In the genomic region with DNA sequence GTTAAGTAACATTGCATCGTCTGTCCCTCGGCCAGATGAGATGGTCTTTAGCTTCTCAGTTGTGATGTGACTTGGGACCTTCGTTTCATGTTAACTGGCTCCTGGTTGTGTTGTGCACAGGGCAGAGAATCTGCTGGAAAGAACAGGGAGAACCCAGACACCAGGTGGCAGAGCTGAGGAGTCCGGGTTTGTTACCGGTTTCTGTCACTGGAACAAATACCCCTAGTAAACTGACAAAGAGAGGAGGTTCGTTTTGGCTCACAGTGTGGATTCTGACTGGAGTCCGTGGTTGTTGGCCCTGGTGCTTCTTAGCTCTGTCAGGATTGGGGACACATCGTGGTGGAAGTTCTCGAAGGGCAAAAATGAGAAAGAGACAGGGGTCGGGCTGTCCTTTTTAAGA, we compare ENCODE assay signal across 8 mouse cellular contexts. TPM values are rescaled to one million over a fixed set of nuclear protein-coding genes. Genes with fewer than 3 reads are reported as not detected.
DNase-seq lines count a peak whose midpoint lies in the region; TF ChIP-seq lines count a peak whose summit lies in the region.

No protein-coding gene starts in this region.

- dilution Hi-C loops in CH12.LX (cut with MboI; ENCODE audit: extremely low pct_ligation_motif_present, extremely low pct_unique_long_range_greater_than_20kb, low sequenced_read_pairs) = no loop called here

- H3K9ac ChIP-seq in CH12.LX (ENCODE audit: insufficient read depth, low read depth) = no peak overlapping the region

- peak; percentile 64 for TF ChIP-seq CTCF in gastrocnemius, adult 2 months (IDR thresholded peaks at IDR 0.05)
- peak in 1 of 2 experiments; percentile 41; a peak in 2 of 4 replicates for TF ChIP-seq CTCF in CH12.LX (conservative IDR thresholded peaks at IDR 0.05 in 1 of 2, IDR thresholded peaks at IDR 0.05 in 1 of 2; ENCODE audit: low read depth in 2 of 2, low read length in 2 of 2)

- peak; percentile 10 for TF ChIP-seq RAD21 in CH12.LX (IDR thresholded peaks at IDR 0.05; ENCODE audit: low read depth, low read length)

- peak overlapping the region; percentile 85 for H3K27ac ChIP-seq in gastrocnemius, adult 2 months
- no peak overlapping the region for H3K27ac ChIP-seq in CH12.LX (ENCODE audit: insufficient read depth, low read depth)

- no peaks in the 10 kb centered on the region; the same call in 1 of the 2 replicates for H3K79me2 ChIP-seq in CH12.LX (replicated peaks; ENCODE audit: control insufficient read depth, extremely low read depth, insufficient read depth, poor library complexity, severe bottlenecking)

- no peak for TF ChIP-seq EP300 in CH12.LX (IDR thresholded peaks at IDR 0.05; ENCODE audit: low read length)

- TF ChIP-seq POLR2A in CH12.LX (IDR thresholded peaks at IDR 0.05; ENCODE audit: low read depth, low read length) = no peak

- no peak overlapping the region for H3K4me2 ChIP-seq in CH12.LX (ENCODE audit: insufficient read depth, low read depth, poor library complexity, severe bottlenecking)

- in situ Hi-C loops in CH12.LX (cut with MboI; ENCODE audit: low pct_ligation_motif_present, low pct_unique_long_range_greater_than_20kb, low sequenced_read_pairs) = no loop called here

- peaks cover 15% of the 10 kb centered on the region for H3K27me3 ChIP-seq in CH12.LX (replicated peaks)

- peak overlapping the region; percentile 4; the same call in 1 of the 2 replicates for H3K4me3 ChIP-seq in gastrocnemius, adult 2 months
- no peak overlapping the region for H3K4me3 ChIP-seq in CH12.LX (replicated peaks in 1 of 3; ENCODE audit: low read depth in 2 of 3, low read length in 2 of 3, poor library complexity in 1 of 3)

- peak; percentile 51 for DNase-seq in gastrocnemius, adult 2 months
- no peak for DNase-seq in gastrocnemius, postnatal 25 days
- DNase-seq in CH12.LX (ENCODE audit: extremely low read depth) = no peak
- peak; percentile 54 for DNase-seq in heart, adult 8-10 months (ENCODE audit: low spot score)
- peak; percentile 20 to 23 for DNase-seq in layer of hippocampus, postnatal 36 days
- peak; percentile 24 to 45 for DNase-seq in thymus, postnatal 10 days (ENCODE audit: low spot score in 2 of 2)
- DNase-seq in urinary bladder, postnatal 10 days (ENCODE audit: low spot score) = no peak
- DNase-seq in frontal cortex, postnatal 14 days (ENCODE audit: low spot score in 2 of 2) = no peak

- no peaks in the 10 kb centered on the region for H3K36me3 ChIP-seq in CH12.LX (replicated peaks in 1 of 2; ENCODE audit: control insufficient read depth in 1 of 2, insufficient read depth in 1 of 2, low read length in 1 of 2)

- H3K9me3 ChIP-seq in CH12.LX (replicated peaks; ENCODE audit: low read length) = no peaks in the 10 kb centered on the region

- intact Hi-C loops in gastrocnemius, adult 2 months (cut with DNase I) = loop anchor here (5.0 kb wide), 1 partner anchor 82 kb away; no protein-coding TSS in a partner anchor

- peaks cover 0 to 10% of the 10 kb centered on the region in 2 experiments; a peak in 2 of 4 replicates for H3K4me1 ChIP-seq in CH12.LX (ENCODE audit: control insufficient read depth in 1 of 2, insufficient read depth in 2 of 2)

TF ChIP-seq in CH12.LX, 34 proteins besides CTCF, POLR2A, EP300 and RAD21:
- TF ChIP-seq SMC3 (IDR thresholded peaks at IDR 0.05; ENCODE audit: low read depth, low read length) (peak; percentile 54), TBP (conservative IDR thresholded peaks at IDR 0.05; ENCODE audit: low read depth, low read length) (no peak)
TF ChIP-seq in CH12.LX: peak in this region for 1.

RNA-seq across cellular contexts. Expression of a gene that starts 3.6 kb away (rescaled TPM):
- total RNA-seq in gastrocnemius, adult 2 months (2021) = 1 to 10 TPM; 3.0 to 5.7 TPM
- 1 to 10 TPM; 6.9 to 8.3 TPM for total RNA-seq in gastrocnemius, postnatal 25 days (2021)
- total RNA-seq in CH12.LX (2012; rRNA removed) = not detected in 2 replicates
- not detected in 2 replicates for total RNA-seq in CH12.LX (2014; rRNA removed)
- 0.19 TPM in 1 of 2 replicates, not detected in the other for polyA plus RNA-seq in CH12.LX (2012; ENCODE audit: insufficient read length, low read depth)
- 10 to 100 TPM; 24.9 to 42.6 (median 36.7) TPM for total RNA-seq in heart, adult 8-10 months (2022)
- total RNA-seq in layer of hippocampus, postnatal 36 days (2021) = 1 to 10 TPM; 2.9 to 5.4 TPM

Comparison
In these comparisons a context has a peak if more than half of its experiments do, and no peak if none do; other contexts are left out.
1. DNase-seq: peak in gastrocnemius, adult 2 months (single experiment), heart, adult 8-10 months (single experiment), layer of hippocampus, postnatal 36 days (2 of 2) and thymus, postnatal 10 days (2 of 2); none in gastrocnemius, postnatal 25 days (single experiment), CH12.LX (single experiment), urinary bladder, postnatal 10 days (single experiment) and frontal cortex, postnatal 14 days (0 of 2).